Mouse (Mus musculus) midbrain, postnatal 0 days (tissue): ENCODE data around the gene 1700113H08Rik. TPM values are rescaled to one million over a fixed set of nuclear protein-coding genes. Genes with fewer than 3 reads are reported as not detected.
A peak's percentile ranks its signal among the peaks of the same experiment; 100 is the strongest.

ENCODE experiments used
- ATAC-seq: fragments of 200-750 bp; cut with Nextera tagmentation; 2 replicates; pipeline ENCODE4 v1.8.0; 2017; ENCODE audit warnings: moderate number of reproducible peaks, mild to moderate bottlenecking, moderate TSS enrichment, moderate library complexity; ENCODE audit not compliant: low FRiP score
- DNase-seq: peaks from one replicate; pipeline ENCODE4 v3.0.0-alpha.2; 2015; ENCODE audit warnings: low spot score
- H3K27ac ChIP-seq: fragments of 300-500 bp; sonication (generic); 2 replicates; pipeline ENCODE4 v1.5.1; 2014; ENCODE audit warnings: low read depth, mild to moderate bottlenecking, low read length, mixed read lengths
- H3K27me3 ChIP-seq: fragments of 300-500 bp; sonication (generic); 2 replicates; pipeline ENCODE4 v1.6.1; 2014; ENCODE audit warnings: low read length, control low read depth, mixed read lengths; ENCODE audit not compliant: insufficient read depth
- H3K36me3 ChIP-seq: fragments of 300-500 bp; sonication (generic); 2 replicates; pipeline ENCODE4 v1.6.1; 2014; ENCODE audit warnings: low read length, control low read depth, mixed read lengths; ENCODE audit not compliant: insufficient read depth
- H3K4me1 ChIP-seq: fragments of 300-500 bp; sonication (generic); 2 replicates; pipeline ENCODE4 v1.6.1; 2014; ENCODE audit warnings: mild to moderate bottlenecking, control low read depth, antibody characterized with exemption, low read length, mixed read lengths; ENCODE audit not compliant: insufficient read depth
- H3K4me2 ChIP-seq: fragments of 300-500 bp; sonication (generic); 2 replicates; pipeline ENCODE4 v1.6.1; 2014; ENCODE audit warnings: low read depth, mild to moderate bottlenecking, low read length, mixed read lengths; ENCODE audit not compliant: poor library complexity, severe bottlenecking
- H3K4me3 ChIP-seq: fragments of 300-500 bp; sonication (generic); 2 replicates; pipeline ENCODE4 v1.5.1; 2014; ENCODE audit warnings: low read depth, mild to moderate bottlenecking, low read length, moderate library complexity
- H3K9ac ChIP-seq: fragments of 300-500 bp; sonication (generic); replicated peaks from 2 replicates; pipeline ENCODE4 v1.6.1; 2014; ENCODE audit warnings: mild to moderate bottlenecking, low read length, moderate library complexity, mixed read lengths; ENCODE audit not compliant: poor library complexity, severe bottlenecking
- H3K9me3 ChIP-seq: fragments of 300-500 bp; sonication (generic); 2 replicates; pipeline ENCODE4 v1.6.1; 2016; ENCODE audit warnings: low read length, control low read depth
- CTCF ChIP-seq: IDR thresholded peaks from 2 replicates; pipeline ENCODE4 v1.5.1; 2016; ENCODE audit warnings: antibody characterized with exemption, mild to moderate bottlenecking
- WGBS: fragments of 180-500 bp; shearing (Covaris S2); extraction: QIAGEN DNeasy Blood & Tissue Kit; methylation state at CpG from one replicate; pipeline ENCODE4 v1.1.7; 2014; 5-methylcytosine and 5-hydroxymethylcytosine counted together
- polyA plus RNA-seq: library from polyadenylated mRNA; unstranded; fragments of >200 nt; fragmentation: Nextera tagmentation; extraction: Ambion mirVana; gene quantifications from 2 replicates; pipeline ENCODE4 v1.2.1, GENCODE M21; 2015
- total RNA-seq: library from RNA; depleted of rRNA; stranded (reverse); fragments of >200 nt; gene quantifications from 2 replicates; pipeline ENCODE4 v1.2.3, GENCODE M21; 2014

The 1700113H08Rik gene
- total and polyA plus RNA-seq, 2 experiments from 2014 or later = 0.27 TPM; not detected in 1

- 28% methylated on average over 3 of the region's 3 CpGs for whole genome bisulfite sequencing
Measured at GRCm38 (mm10) chr10:87101951-87102320, 44.1 kb downstream of the 1700113H08Rik start.

GRCm38 (mm10) chr10:87102455-87102854, 44.6 kb downstream of the 1700113H08Rik start:
- TF ChIP-seq CTCF = no peak
- DNase-seq (no peak), ATAC-seq (no peak)
- H3K27me3 ChIP-seq = no peaks in the 10 kb centered on the region
- no peak overlapping the region for H3K9ac ChIP-seq
- H3K4me1 ChIP-seq = no peaks in the 10 kb centered on the region
- no peak overlapping the region for H3K27ac ChIP-seq
- no peaks in the 10 kb centered on the region for H3K9me3 ChIP-seq
- 21% methylated on average over 13 of the region's 13 CpGs for WGBS
- no peak overlapping the region for H3K4me2 ChIP-seq
- no peaks in the 10 kb centered on the region for H3K36me3 ChIP-seq
- no peak overlapping the region for H3K4me3 ChIP-seq

More at GRCm38 (mm10) chr10:87101951-87102320, 44.1 kb downstream of the 1700113H08Rik start:
- Histone ChIP-seq H3K27ac (no peak overlapping the region), H3K36me3 (no peaks in the 10 kb centered on the region), H3K27me3 (no peaks in the 10 kb centered on the region), H3K4me2 (no peak overlapping the region), H3K4me1 (no peaks in the 10 kb centered on the region), H3K9me3 (no peaks in the 10 kb centered on the region), H3K9ac (no peak overlapping the region), H3K4me3 (no peak overlapping the region)
- no peak for DNase-seq
- no peak for TF ChIP-seq CTCF
- ATAC-seq = no peak

DNA sequence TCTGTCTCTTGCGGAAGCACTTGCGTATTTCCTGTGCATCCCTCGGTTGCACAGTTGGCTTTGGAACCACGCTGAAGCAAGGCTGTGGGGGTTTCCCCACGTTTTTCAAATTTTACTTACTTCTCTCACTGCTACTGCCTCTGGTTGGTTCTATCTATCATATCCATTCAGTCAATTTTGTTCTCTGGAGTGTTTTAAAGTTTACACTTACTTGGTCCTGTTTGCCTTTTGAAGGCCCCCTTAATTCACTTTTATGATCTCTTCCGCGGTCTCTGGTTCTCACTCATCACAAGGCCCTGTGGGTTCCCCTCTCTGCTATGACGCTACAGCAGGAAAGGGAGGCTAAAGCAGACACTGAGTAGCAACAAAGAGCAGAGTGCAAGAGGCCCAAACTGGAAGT, 45.4 kb downstream of the 1700113H08Rik start:
- no peak for ATAC-seq
- Histone ChIP-seq H3K4me2 (no peak overlapping the region), H3K4me1 (peaks cover 5% of the 10 kb centered on the region), H3K9ac (no peak overlapping the region), H3K27me3 (no peaks in the 10 kb centered on the region), H3K9me3 (no peaks in the 10 kb centered on the region), H3K4me3 (no peak overlapping the region), H3K36me3 (no peaks in the 10 kb centered on the region), H3K27ac (no peak overlapping the region)
- TF ChIP-seq CTCF = no peak
- DNase-seq = no peak
- 64% methylated on average over 8 of the region's 8 CpGs for WGBS

DNA sequence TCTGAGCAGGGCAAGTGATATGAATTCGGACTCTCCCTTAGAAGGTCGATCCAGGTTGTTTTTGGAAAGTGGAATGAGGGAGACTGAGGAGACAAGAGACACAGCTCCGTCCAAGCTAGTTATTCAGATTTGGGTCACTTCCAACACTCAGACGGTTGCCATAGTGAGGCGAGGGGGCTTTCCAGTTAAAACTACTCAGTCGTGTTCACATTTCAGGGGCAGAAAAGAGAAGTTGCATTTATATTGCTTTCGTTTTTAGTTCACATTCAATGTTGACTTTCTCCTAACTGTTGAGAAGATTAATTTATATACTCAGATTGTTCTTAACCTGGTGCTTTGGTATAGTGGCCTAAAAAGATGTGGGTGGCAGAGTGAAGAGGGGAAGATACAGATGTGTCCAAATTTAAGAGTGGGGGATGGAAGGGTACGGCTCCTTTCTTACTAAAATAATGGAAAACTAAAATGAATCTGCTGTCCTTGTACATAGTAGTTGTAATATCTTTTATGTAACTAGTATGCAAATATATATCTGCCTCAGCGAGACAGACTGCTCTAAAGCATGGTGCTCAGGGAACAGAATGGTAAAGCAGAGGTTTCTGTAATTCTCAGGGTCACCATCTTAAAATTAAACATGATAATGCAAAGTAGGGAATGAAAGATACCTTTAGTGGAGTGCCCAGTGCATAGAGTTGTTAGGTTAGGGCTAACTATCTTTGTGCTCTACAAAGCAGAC, 49.9 kb downstream of the 1700113H08Rik start:
- ATAC-seq = no peak
- no peaks in the 10 kb centered on the region for H3K9me3 ChIP-seq
- WGBS = 60% methylated on average over 9 of the region's 9 CpGs
- no peak overlapping the region for H3K4me2 ChIP-seq
- H3K4me3 ChIP-seq = no peak overlapping the region
- DNase-seq = peak; percentile 42
- H3K27ac ChIP-seq = no peak overlapping the region
- no peak for TF ChIP-seq CTCF
- H3K9ac ChIP-seq = no peak overlapping the region
- H3K27me3 ChIP-seq = no peaks in the 10 kb centered on the region
- H3K36me3 ChIP-seq = no peaks in the 10 kb centered on the region
- peaks cover 5% of the 10 kb centered on the region for H3K4me1 ChIP-seq

GRCm38 (mm10) chr10:87108333-87108732, 50.5 kb downstream of the 1700113H08Rik start:
- TF ChIP-seq CTCF = no peak
- 90% methylated on average over 6 of the region's 6 CpGs for WGBS

DNA sequence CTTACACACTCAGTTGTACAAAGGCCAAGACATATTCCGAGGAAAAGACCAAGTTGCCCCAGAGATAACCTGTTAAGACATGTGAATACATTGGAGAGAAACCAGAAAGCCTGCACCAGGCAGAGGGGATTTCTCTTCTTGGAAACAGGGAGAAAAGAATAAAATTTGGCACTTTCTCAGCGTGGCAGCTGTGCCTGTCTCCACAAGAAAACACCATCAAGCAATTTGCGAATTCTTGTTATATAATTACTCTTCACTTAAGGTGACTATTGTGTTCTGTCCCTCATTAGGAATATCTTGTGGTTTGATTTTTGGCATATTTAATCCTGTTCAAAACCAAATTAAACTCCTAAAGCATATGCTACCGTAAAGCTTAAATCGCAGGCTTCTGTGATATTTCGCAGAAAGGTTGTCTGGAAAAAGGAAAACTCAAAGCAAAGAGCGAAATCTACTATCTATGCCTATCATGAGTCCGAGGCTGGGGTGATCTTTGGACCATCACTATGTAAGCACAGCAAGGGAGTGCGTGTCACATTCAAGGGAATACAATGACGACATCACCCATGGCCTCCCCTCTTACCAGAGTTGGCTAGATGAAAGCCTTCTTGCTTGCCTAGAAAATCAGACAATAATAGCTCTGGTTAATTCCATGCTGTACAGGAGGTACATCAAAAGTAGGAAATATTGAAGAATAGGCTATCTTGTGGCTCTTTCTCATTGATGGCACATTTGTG, 51.4 kb downstream of the 1700113H08Rik start:
- no peak overlapping the region for H3K4me2 ChIP-seq
- H3K4me1 ChIP-seq = peaks cover 5% of the 10 kb centered on the region
- no peak for TF ChIP-seq CTCF
- H3K9ac ChIP-seq = no peak overlapping the region
- no peak overlapping the region for H3K27ac ChIP-seq
- H3K4me3 ChIP-seq = no peak overlapping the region
- 74% methylated on average over 10 of the region's 10 CpGs for WGBS
- no peaks in the 10 kb centered on the region for H3K9me3 ChIP-seq
- ATAC-seq (no peak), DNase-seq (no peak)
- H3K36me3 ChIP-seq = no peaks in the 10 kb centered on the region
- H3K27me3 ChIP-seq = no peaks in the 10 kb centered on the region

More at GRCm38 (mm10) chr10:87108333-87108732, 50.5 kb downstream of the 1700113H08Rik start:
- Histone ChIP-seq H3K4me3 (no peak overlapping the region), H3K4me1 (peaks cover 5% of the 10 kb centered on the region), H3K27ac (no peak overlapping the region), H3K9ac (no peak overlapping the region), H3K4me2 (no peak overlapping the region), H3K9me3 (no peaks in the 10 kb centered on the region), H3K27me3 (no peaks in the 10 kb centered on the region), H3K36me3 (no peaks in the 10 kb centered on the region)
- DNase-seq = no peak
- ATAC-seq = no peak
